Mouse (Mus musculus): ENCODE results near the gene Sufu. TPM values are rescaled to one million over a fixed set of nuclear protein-coding genes. Genes with fewer than 3 reads are reported as not detected.
A peak's percentile ranks its signal among the peaks of the same experiment; 100 is the strongest.

Sufu gene
- polyA plus RNA-seq, 1 experiment from 2014 or later, result 13.1 TPM

DNA sequence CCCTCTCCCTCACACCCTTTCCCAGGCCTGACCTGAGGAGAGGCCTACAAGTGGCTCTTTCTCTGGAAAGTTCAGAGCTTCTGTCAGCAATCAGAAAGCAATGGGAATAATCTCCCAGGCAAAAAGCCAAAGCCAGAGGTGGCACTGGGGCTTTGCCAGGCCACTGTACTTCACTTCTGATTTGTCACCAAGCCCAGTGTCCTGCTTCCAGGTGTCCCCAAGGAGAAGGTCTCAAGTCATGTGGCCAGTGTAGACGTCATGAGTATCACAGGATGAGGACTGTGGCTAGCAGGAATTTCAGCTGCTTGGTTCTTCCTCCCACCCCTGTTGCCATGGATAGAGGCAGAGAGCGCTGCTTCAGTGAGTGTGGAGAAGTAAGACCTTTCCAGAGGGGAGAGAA, 63.2 kb downstream of the Sufu start:
- no peak overlapping the region for H3K4me3 ChIP-seq (ENCODE audit: low read depth, low read length)
- DNase-seq (ENCODE audit: low spot score), result peak; percentile 79
- no peak for TF ChIP-seq CTCF (IDR thresholded peaks at IDR 0.05)
- peak; percentile 27; the same call in 1 of the 2 replicates for TF ChIP-seq EP300 (IDR thresholded peaks at IDR 0.05)
- H3K27ac ChIP-seq (ENCODE audit: low read length), result peak overlapping the region; percentile 52
- no peaks in the 10 kb centered on the region for H3K9me3 ChIP-seq (ENCODE audit: low read length)
- peak; percentile 52 for ATAC-seq
- no peaks in the 10 kb centered on the region for H3K27me3 ChIP-seq (replicated peaks; ENCODE audit: insufficient read depth, low read length)
- peaks cover 24% of the 10 kb centered on the region for H3K4me1 ChIP-seq (ENCODE audit: insufficient read depth, low read depth, low read length)
- 57% methylated on average over 2 of the region's 2 CpGs for WGBS
- H3K36me3 ChIP-seq (ENCODE audit: insufficient read depth, low read length), result no peaks in the 10 kb centered on the region
- H3K4me2 ChIP-seq (replicated peaks; ENCODE audit: low read depth, low read length), result no peak overlapping the region
- H3K9ac ChIP-seq (replicated peaks; ENCODE audit: low read depth), result no peak overlapping the region

DNA sequence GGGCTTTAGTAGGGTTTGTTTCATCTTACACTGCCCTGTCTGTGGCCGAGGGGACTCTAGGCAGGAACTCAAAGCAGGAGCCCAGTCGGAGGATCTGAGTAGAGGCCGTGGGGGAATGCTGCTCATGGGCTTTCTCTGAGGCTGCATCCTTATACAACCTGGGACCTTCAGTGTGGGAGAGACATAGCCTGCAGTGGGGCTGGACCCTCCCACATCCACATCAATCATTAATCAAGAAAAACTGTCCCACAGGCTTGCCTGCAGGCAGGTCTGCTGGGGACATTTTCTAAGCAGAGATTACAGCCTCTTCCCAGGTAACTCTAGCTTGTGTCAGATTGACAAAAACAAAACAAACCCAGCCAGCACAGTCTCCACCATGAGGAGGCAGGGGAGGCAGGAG, 65.9 kb downstream of the Sufu start:
- no peak for DNase-seq (ENCODE audit: low spot score)
- no peak for TF ChIP-seq CTCF (IDR thresholded peaks at IDR 0.05)
- TF ChIP-seq EP300 (IDR thresholded peaks at IDR 0.05), result no peak
- no peaks in the 10 kb centered on the region for H3K36me3 ChIP-seq (ENCODE audit: insufficient read depth, low read length)
- H3K27ac ChIP-seq (ENCODE audit: low read length), result no peak overlapping the region
- no peaks in the 10 kb centered on the region for H3K9me3 ChIP-seq (ENCODE audit: low read length)
- no peak overlapping the region for H3K9ac ChIP-seq (replicated peaks; ENCODE audit: low read depth)
- WGBS, result 79% methylated on average over 3 of the region's 3 CpGs
- peaks cover 7% of the 10 kb centered on the region; the same call in 1 of the 2 replicates for H3K4me1 ChIP-seq (ENCODE audit: insufficient read depth, low read depth, low read length)
- ATAC-seq, result no peak
- H3K27me3 ChIP-seq (replicated peaks; ENCODE audit: insufficient read depth, low read length), result no peaks in the 10 kb centered on the region
- no peak overlapping the region for H3K4me2 ChIP-seq (replicated peaks; ENCODE audit: low read depth, low read length)
- no peak overlapping the region for H3K4me3 ChIP-seq (ENCODE audit: low read depth, low read length)

GRCm38 (mm10) chr19:46463446-46463845, 66.8 kb downstream of the Sufu start:
- Histone ChIP-seq H3K4me2 (replicated peaks; ENCODE audit: low read depth, low read length) (no peak overlapping the region), H3K4me1 (ENCODE audit: insufficient read depth, low read depth, low read length) (peaks cover 7% of the 10 kb centered on the region; the same call in 1 of the 2 replicates), H3K36me3 (ENCODE audit: insufficient read depth, low read length) (0 out of 2 replicates have a peak, but pooled peaks cover under 1% of the 10 kb centered on the region), H3K27ac (ENCODE audit: low read length) (no peak overlapping the region), H3K9me3 (ENCODE audit: low read length) (no peaks in the 10 kb centered on the region), H3K4me3 (ENCODE audit: low read depth, low read length) (no peak overlapping the region), H3K27me3 (replicated peaks; ENCODE audit: insufficient read depth, low read length) (no peaks in the 10 kb centered on the region), H3K9ac (replicated peaks; ENCODE audit: low read depth) (no peak overlapping the region)
- WGBS, result 96% methylated on average over 4 of the region's 4 CpGs
- DNase-seq (ENCODE audit: low spot score) (no peak), ATAC-seq (no peak)
- TF ChIP-seq EP300 (IDR thresholded peaks at IDR 0.05), result no peak
- TF ChIP-seq CTCF (IDR thresholded peaks at IDR 0.05), result 0 out of 2 replicates have a peak, but pooled peaks have one; percentile 13

- DNase-seq (ENCODE audit: low spot score) (no peak), ATAC-seq (no peak)
- Histone ChIP-seq H3K9ac (replicated peaks; ENCODE audit: low read depth) (no peak overlapping the region), H3K4me3 (ENCODE audit: low read depth, low read length) (no peak overlapping the region), H3K36me3 (ENCODE audit: insufficient read depth, low read length) (0 out of 2 replicates have a peak, but pooled peaks cover 3% of the 10 kb centered on the region), H3K27ac (ENCODE audit: low read length) (no peak overlapping the region), H3K9me3 (ENCODE audit: low read length) (no peaks in the 10 kb centered on the region), H3K4me1 (ENCODE audit: insufficient read depth, low read depth, low read length) (peaks cover 9% of the 10 kb centered on the region; the same call in 1 of the 2 replicates), H3K27me3 (replicated peaks; ENCODE audit: insufficient read depth, low read length) (no peaks in the 10 kb centered on the region), H3K4me2 (replicated peaks; ENCODE audit: low read depth, low read length) (no peak overlapping the region)
- TF ChIP-seq EP300 (IDR thresholded peaks at IDR 0.05) (no peak), CTCF (IDR thresholded peaks at IDR 0.05) (no peak)
- 67% methylated on average over 6 of the region's 6 CpGs for WGBS
These were observed 69.5 kb downstream of the Sufu start for GRCm38 (mm10) chr19:46466160-46466559.

DNA sequence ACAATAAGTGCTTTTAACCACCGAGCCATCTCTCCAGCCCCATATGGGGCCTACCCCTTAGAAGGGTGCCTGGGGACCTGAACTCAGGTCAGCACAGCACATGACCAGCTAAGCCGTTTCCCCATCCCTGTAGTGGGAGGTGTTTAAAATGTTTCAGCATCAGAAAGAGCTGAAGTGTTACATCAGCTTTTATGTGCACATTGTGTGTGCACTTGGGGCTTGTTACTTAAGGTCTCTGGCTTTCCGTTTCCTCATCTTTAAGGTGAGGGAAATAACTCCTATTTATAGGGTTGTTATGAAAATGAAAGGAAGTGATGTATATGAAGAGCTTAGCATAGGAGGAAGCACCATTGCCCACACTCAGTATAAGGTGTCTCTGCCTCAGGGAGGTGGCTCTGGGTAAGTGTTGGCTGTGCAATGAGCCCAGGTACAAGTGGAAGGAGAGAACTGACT, 70.4 kb downstream of the Sufu start:
- peaks cover 18% of the 10 kb centered on the region; the same call in 1 of the 2 replicates for H3K4me1 ChIP-seq (ENCODE audit: insufficient read depth, low read depth, low read length)
- H3K9ac ChIP-seq (replicated peaks; ENCODE audit: low read depth), result no peak overlapping the region
- 48% methylated on average over 3 of the region's 3 CpGs for WGBS
- H3K4me2 ChIP-seq (replicated peaks; ENCODE audit: low read depth, low read length), result no peak overlapping the region
- no peak overlapping the region for H3K4me3 ChIP-seq (ENCODE audit: low read depth, low read length)
- H3K36me3 ChIP-seq (ENCODE audit: insufficient read depth, low read length), result 0 out of 2 replicates have a peak, but pooled peaks cover 3% of the 10 kb centered on the region
- TF ChIP-seq EP300 (IDR thresholded peaks at IDR 0.05) (no peak), CTCF (IDR thresholded peaks at IDR 0.05) (no peak)
- no peaks in the 10 kb centered on the region for H3K9me3 ChIP-seq (ENCODE audit: low read length)
- ATAC-seq (peak; percentile 12; the same call in 1 of the 2 replicates), DNase-seq (ENCODE audit: low spot score) (peak; percentile 54)
- H3K27me3 ChIP-seq (replicated peaks; ENCODE audit: insufficient read depth, low read length), result no peaks in the 10 kb centered on the region
- H3K27ac ChIP-seq (ENCODE audit: low read length), result no peak overlapping the region

GRCm38 (mm10) chr19:46470364-46471240, 73.9 kb downstream of the Sufu start:
- no peaks in the 10 kb centered on the region for H3K9me3 ChIP-seq (ENCODE audit: low read length)
- TF ChIP-seq EP300 (IDR thresholded peaks at IDR 0.05) (peak; percentile 20; the same call in 1 of the 2 replicates), CTCF (IDR thresholded peaks at IDR 0.05) (no peak)
- ATAC-seq (peak; percentile 56), DNase-seq (ENCODE audit: low spot score) (peak; percentile 72)
- H3K27ac ChIP-seq (ENCODE audit: low read length), result peak overlapping the region; percentile 83
- H3K4me3 ChIP-seq (ENCODE audit: low read depth, low read length), result no peak overlapping the region
- no peak overlapping the region for H3K4me2 ChIP-seq (replicated peaks; ENCODE audit: low read depth, low read length)
- H3K9ac ChIP-seq (replicated peaks; ENCODE audit: low read depth), result no peak overlapping the region
- H3K4me1 ChIP-seq (ENCODE audit: insufficient read depth, low read depth, low read length), result peaks cover 20% of the 10 kb centered on the region; the same call in 1 of the 2 replicates
- no peaks in the 10 kb centered on the region for H3K27me3 ChIP-seq (replicated peaks; ENCODE audit: insufficient read depth, low read length)
- WGBS, result 23% methylated on average over 17 of the region's 17 CpGs
- 0 out of 2 replicates have a peak, but pooled peaks cover 3% of the 10 kb centered on the region for H3K36me3 ChIP-seq (ENCODE audit: insufficient read depth, low read length)
